Mouse (Mus musculus) lung, embryonic 16.5 days (tissue): ENCODE measurements at regions not wholly inside any gene's neighbourhood (a gene's known extent, or its start where the extent isn't known, plus 50 kb on each side); places are given as distances from the start of the nearest gene placed in this dataset.

Experiments
- ATAC-seq: fragments of 200-750 bp; cut with Nextera tagmentation; 2 replicates; pipeline ENCODE4 v1.8.0; 2017; ENCODE audit warnings: low read depth, mild to moderate bottlenecking, moderate library complexity
- H3K27ac ChIP-seq: fragments of 300-500 bp; sonication (generic); 2 replicates; pipeline ENCODE4 v1.5.1; 2014; ENCODE audit warnings: mild to moderate bottlenecking, control low read depth, low read length
- H3K27me3 ChIP-seq: fragments of 300-500 bp; sonication (generic); 2 replicates; pipeline ENCODE4 v1.6.1; 2014; ENCODE audit warnings: low read depth, low read length, mixed read lengths; ENCODE audit not compliant: control insufficient read depth, insufficient read depth
- H3K36me3 ChIP-seq: fragments of 300-500 bp; sonication (generic); 2 replicates; pipeline ENCODE4 v1.6.1; 2014; ENCODE audit warnings: low read length; ENCODE audit not compliant: control insufficient read depth, insufficient read depth
- H3K4me1 ChIP-seq: fragments of 300-500 bp; sonication (generic); replicated peaks from 2 replicates; pipeline ENCODE4 v1.6.1; 2014; ENCODE audit warnings: low read length, mixed read lengths; ENCODE audit not compliant: control insufficient read depth, insufficient read depth
- H3K4me2 ChIP-seq: fragments of 300-500 bp; sonication (generic); 2 replicates; pipeline ENCODE4 v1.6.1; 2014; ENCODE audit warnings: low read depth, low read length, control low read depth
- H3K4me3 ChIP-seq: fragments of 300-500 bp; sonication (generic); 2 replicates; pipeline ENCODE4 v1.5.1; 2014; ENCODE audit warnings: mild to moderate bottlenecking, low read length, control low read depth
- H3K9ac ChIP-seq: fragments of 300-500 bp; sonication (generic); 2 replicates; pipeline ENCODE4 v1.6.1; 2014; ENCODE audit warnings: low read length, control low read depth
- H3K9me3 ChIP-seq: fragments of 300-500 bp; sonication (generic); 2 replicates; pipeline ENCODE4 v1.6.1; 2016; ENCODE audit warnings: low read length; ENCODE audit not compliant: control insufficient read depth
- WGBS: fragments of 180-500 bp; shearing (Covaris S2); extraction: QIAGEN DNeasy Blood & Tissue Kit; methylation state at CpG from one replicate; pipeline ENCODE4 v1.1.7; 2014; 5-methylcytosine and 5-hydroxymethylcytosine counted together

- 59% methylated on average over 3 of the region's 3 CpGs for WGBS
- Histone ChIP-seq H3K4me2 (no peak overlapping the region), H3K4me3 (no peak overlapping the region), H3K27ac (no peak overlapping the region), H3K9me3 (no peaks in the 10 kb centered on the region), H3K36me3 (no peaks in the 10 kb centered on the region), H3K9ac (no peak overlapping the region), H3K27me3 (no peaks in the 10 kb centered on the region), H3K4me1 (peaks cover 9% of the 10 kb centered on the region)
- ATAC-seq, result no peak
Observed at GRCm38 (mm10) chr3:79996803-79997202, 112.5 kb downstream of the Fam198b start.

- H3K4me1 ChIP-seq, result peaks cover 3% of the 10 kb centered on the region; the same call in 1 of the 2 replicates
- no peak for ATAC-seq
- no peaks in the 10 kb centered on the region for H3K36me3 ChIP-seq
- no peak overlapping the region for H3K9ac ChIP-seq
- H3K4me2 ChIP-seq, result no peak overlapping the region
- H3K9me3 ChIP-seq, result no peaks in the 10 kb centered on the region
- no peak overlapping the region for H3K4me3 ChIP-seq
- 84% methylated on average over 6 of the region's 6 CpGs for WGBS
- H3K27me3 ChIP-seq, result no peaks in the 10 kb centered on the region
- no peak overlapping the region for H3K27ac ChIP-seq
Observed at GRCm38 (mm10) chr3:80002335-80002734, 118.0 kb downstream of the Fam198b start.

GRCm38 (mm10) chr3:80003300-80004090, 119.2 kb downstream of the Fam198b start:
- 0 out of 2 replicates have a peak, but pooled peaks have one; percentile 56 for ATAC-seq
- 0 out of 2 replicates have a peak overlapping the region, but pooled peaks have one; percentile 12 for H3K27ac ChIP-seq
- H3K27me3 ChIP-seq, result no peaks in the 10 kb centered on the region
- 63% methylated on average over 5 of the region's 5 CpGs for WGBS
- no peaks in the 10 kb centered on the region for H3K36me3 ChIP-seq
- no peak overlapping the region for H3K9ac ChIP-seq
- H3K4me3 ChIP-seq, result no peak overlapping the region
- H3K4me2 ChIP-seq, result no peak overlapping the region
- peaks cover 3% of the 10 kb centered on the region; the same call in 1 of the 2 replicates for H3K4me1 ChIP-seq
- no peaks in the 10 kb centered on the region for H3K9me3 ChIP-seq

GRCm38 (mm10) chr3:80004556-80004955, 120.2 kb downstream of the Fam198b start:
- Histone ChIP-seq H3K4me1 (peaks cover 3% of the 10 kb centered on the region; the same call in 1 of the 2 replicates), H3K27me3 (no peaks in the 10 kb centered on the region), H3K9me3 (no peaks in the 10 kb centered on the region), H3K4me3 (no peak overlapping the region), H3K9ac (no peak overlapping the region), H3K4me2 (no peak overlapping the region), H3K36me3 (no peaks in the 10 kb centered on the region), H3K27ac (peak overlapping the region; percentile 35; the same call in 1 of the 2 replicates)
- 69% methylated on average over 3 of the region's 3 CpGs for WGBS
- no peak for ATAC-seq

- peak overlapping the region; percentile 35; the same call in 1 of the 2 replicates for H3K27ac ChIP-seq
- WGBS, result 64% methylated on average over 3 of the region's 3 CpGs
- no peak overlapping the region for H3K9ac ChIP-seq
Observed at GRCm38 (mm10) chr3:80004966-80005365, 120.6 kb downstream of the Fam198b start.

GRCm38 (mm10) chr3:80005371-80005770, 121.0 kb downstream of the Fam198b start:
- 66% methylated on average over 5 of the region's 5 CpGs for WGBS

More at GRCm38 (mm10) chr3:80004966-80005365, 120.6 kb downstream of the Fam198b start:
- Histone ChIP-seq H3K27me3 (no peaks in the 10 kb centered on the region), H3K4me2 (no peak overlapping the region), H3K36me3 (no peaks in the 10 kb centered on the region), H3K4me3 (no peak overlapping the region), H3K9me3 (no peaks in the 10 kb centered on the region), H3K4me1 (peaks cover 3% of the 10 kb centered on the region; the same call in 1 of the 2 replicates)
- ATAC-seq, result peak; percentile 81

GRCm38 (mm10) chr3:80006263-80006662, 121.9 kb downstream of the Fam198b start:
- 53% methylated on average over 5 of the region's 5 CpGs for WGBS
- Histone ChIP-seq H3K27ac (no peak overlapping the region), H3K36me3 (no peaks in the 10 kb centered on the region), H3K4me3 (no peak overlapping the region), H3K9me3 (no peaks in the 10 kb centered on the region), H3K27me3 (no peaks in the 10 kb centered on the region), H3K4me1 (peaks cover 3% of the 10 kb centered on the region; the same call in 1 of the 2 replicates), H3K9ac (no peak overlapping the region), H3K4me2 (no peak overlapping the region)
- ATAC-seq, result no peak

More at GRCm38 (mm10) chr3:80005371-80005770, 121.0 kb downstream of the Fam198b start:
- Histone ChIP-seq H3K4me3 (no peak overlapping the region), H3K9ac (no peak overlapping the region), H3K4me1 (peaks cover 3% of the 10 kb centered on the region; the same call in 1 of the 2 replicates), H3K27ac (peak overlapping the region; percentile 49; the same call in 1 of the 2 replicates), H3K27me3 (no peaks in the 10 kb centered on the region), H3K36me3 (no peaks in the 10 kb centered on the region), H3K9me3 (no peaks in the 10 kb centered on the region), H3K4me2 (no peak overlapping the region)
- no peak for ATAC-seq

- Histone ChIP-seq H3K4me1 (peaks cover 3% of the 10 kb centered on the region; the same call in 1 of the 2 replicates), H3K27ac (no peak overlapping the region), H3K27me3 (no peaks in the 10 kb centered on the region), H3K9me3 (no peaks in the 10 kb centered on the region), H3K9ac (no peak overlapping the region), H3K36me3 (no peaks in the 10 kb centered on the region), H3K4me2 (no peak overlapping the region), H3K4me3 (no peak overlapping the region)
- WGBS, result 72% methylated on average over 4 of the region's 4 CpGs
- ATAC-seq, result no peak
Observed at GRCm38 (mm10) chr3:80007006-80007405, 122.7 kb downstream of the Fam198b start.

GRCm38 (mm10) chr3:80009275-80009674, 124.9 kb downstream of the Fam198b start:
- no peaks in the 10 kb centered on the region for H3K9me3 ChIP-seq
- no peak overlapping the region for H3K27ac ChIP-seq
- no peak overlapping the region for H3K4me2 ChIP-seq
- H3K9ac ChIP-seq, result no peak overlapping the region
- H3K4me3 ChIP-seq, result no peak overlapping the region
- H3K4me1 ChIP-seq, result peaks cover 3% of the 10 kb centered on the region; the same call in 1 of the 2 replicates
- no peaks in the 10 kb centered on the region for H3K36me3 ChIP-seq
- H3K27me3 ChIP-seq, result no peaks in the 10 kb centered on the region
- WGBS, result 55% methylated on average over 1 of the region's 1 CpGs
- ATAC-seq, result peak; percentile 51
